Mouse (Mus musculus) liver, adult 2 months (tissue): ENCODE results near the gene Dyrk4.

Experiments used
- CTCF ChIP-seq: fragments of 200-500 bp; IDR thresholded peaks from 2 replicates; pipeline ENCODE4 v1.5.1; 2011; ENCODE audit warnings: low read depth, low read length, control low read depth
- POLR2A ChIP-seq: fragments of 200-500 bp; IDR thresholded peaks from 2 replicates; pipeline ENCODE4 v1.6.1; 2011; ENCODE audit warnings: low read length, control low read depth; ENCODE audit not compliant: insufficient read depth; ENCODE audit errors: extremely low read depth

DNA sequence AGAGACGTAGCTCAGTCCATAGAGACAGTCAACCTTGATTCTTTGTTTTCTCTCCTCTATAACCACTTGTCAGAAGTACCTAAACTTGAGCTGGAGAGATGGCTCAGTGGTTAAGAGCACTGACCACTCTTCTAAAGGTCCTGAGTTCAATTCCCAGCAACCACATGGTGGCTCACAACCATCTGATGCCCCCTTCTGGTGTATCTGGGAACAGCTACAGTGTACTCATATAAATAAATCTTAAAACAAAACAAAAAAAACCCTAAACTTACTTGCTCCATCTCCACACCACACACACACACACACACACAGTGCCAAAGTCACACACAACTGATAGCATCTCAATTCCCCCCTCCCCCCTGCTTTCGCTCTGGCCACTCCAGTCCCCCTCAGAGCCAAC is 16.4 kb upstream of the Dyrk4 start:
- TF ChIP-seq CTCF (no peak), POLR2A (no peak)
